Mouse (Mus musculus): Measurements from ENCODE around the gene Slc28a2.
"Not testable (repeated sequence)": the region's sequence is repeated elsewhere in the genome, so short reads cannot be mapped to it uniquely, and the experiment has no call there.

Slc28a2 gene

DNA sequence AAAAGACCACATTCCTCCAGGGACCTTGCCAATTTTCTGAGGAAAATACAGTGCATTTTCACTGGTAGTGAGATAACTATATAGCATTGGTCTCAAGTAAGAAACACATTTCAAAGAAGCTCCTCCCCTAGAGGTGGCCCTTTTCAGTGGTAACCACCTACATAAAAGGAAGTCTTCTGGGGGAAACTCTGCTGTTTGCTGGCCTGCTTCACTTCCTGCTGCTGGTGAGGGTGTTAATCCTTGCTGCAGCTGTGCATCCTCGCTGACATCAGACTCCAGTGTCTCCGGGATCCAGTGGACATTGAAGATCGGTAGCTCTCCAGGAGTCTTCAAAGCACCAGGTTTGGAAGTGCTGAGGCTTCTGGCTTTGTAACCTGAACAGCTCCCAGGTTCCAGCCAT, at the start of gene Slc28a2:
Slc28a2 (plus strand) TSS at position 278 of the 400 bp plus-strand sequence.
- DNase-seq (ENCODE audit: low read depth, low spot score) = peak; percentile 55

- peak; percentile 98 for DNase-seq (ENCODE audit: low read depth, low spot score)
These were observed 49.0 kb upstream of the Slc28a2 start for GRCm38 (mm10) chr2:122377215-122377674.

- peak; percentile 87 for DNase-seq (ENCODE audit: low read depth, low spot score)
These were observed 48.5 kb upstream of the Slc28a2 start for GRCm38 (mm10) chr2:122377751-122378246.

DNA sequence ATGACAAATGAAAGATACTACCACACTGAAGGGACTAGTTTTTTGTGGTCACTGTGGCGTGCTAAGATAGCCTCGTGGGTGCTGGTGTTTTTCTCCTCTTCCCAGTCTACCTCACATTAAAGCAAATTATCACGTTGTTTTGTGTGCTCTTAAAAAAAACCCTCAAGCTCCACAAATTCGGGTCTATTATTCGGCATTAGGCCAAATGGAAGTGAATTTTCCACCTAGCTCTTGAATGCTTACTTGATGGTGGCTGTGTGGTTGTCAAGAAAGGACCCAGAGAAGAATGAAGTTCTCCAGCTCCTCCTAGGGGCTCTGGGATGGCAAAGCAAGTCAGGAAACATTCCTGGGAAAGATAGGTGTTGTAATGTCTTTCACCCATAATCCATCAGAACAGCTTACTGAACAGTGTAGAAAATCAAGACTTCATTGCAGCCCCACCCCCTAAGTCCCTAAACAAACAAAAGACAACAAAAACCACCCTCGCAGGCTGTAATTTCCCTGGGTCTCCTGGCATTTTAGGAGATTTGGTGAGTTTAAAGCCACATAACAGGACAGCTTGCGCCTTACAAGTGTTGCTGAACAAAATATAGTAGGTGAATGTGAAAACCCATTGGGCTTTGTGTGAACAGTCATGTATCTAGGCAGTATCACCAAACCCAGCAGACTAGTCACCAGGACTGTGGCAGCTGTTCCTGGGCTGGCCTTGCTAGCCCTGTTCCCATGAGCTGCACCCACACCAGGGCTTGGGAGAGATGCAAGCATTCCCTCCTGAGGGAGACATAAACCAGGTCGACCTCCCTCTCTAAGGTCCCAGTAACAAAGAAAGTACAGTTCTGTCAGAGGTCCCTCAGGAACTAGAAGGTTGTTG, 47.6 kb upstream of the Slc28a2 start:
- DNase-seq (ENCODE audit: low read depth, low spot score) = peak; percentile 39

DNA sequence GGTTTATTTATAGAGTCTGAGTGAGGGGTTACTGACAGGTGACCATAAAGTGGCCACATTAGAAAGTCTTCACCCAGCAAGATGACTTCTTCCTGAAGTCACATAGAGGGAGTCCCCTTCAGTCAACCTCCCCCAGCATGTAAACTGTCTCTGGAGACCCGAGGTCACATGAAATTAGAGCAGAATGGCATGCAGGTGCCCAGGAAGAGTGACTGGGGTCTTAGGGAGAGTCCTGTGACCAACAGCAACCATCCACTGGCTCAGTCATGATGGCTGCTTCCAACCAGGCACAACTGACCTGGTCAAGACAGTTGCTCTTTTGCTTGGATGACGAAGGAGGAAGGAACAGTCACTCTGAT, 47.0 kb upstream of the Slc28a2 start:
- no peak for DNase-seq (ENCODE audit: low read depth, low spot score)

DNA sequence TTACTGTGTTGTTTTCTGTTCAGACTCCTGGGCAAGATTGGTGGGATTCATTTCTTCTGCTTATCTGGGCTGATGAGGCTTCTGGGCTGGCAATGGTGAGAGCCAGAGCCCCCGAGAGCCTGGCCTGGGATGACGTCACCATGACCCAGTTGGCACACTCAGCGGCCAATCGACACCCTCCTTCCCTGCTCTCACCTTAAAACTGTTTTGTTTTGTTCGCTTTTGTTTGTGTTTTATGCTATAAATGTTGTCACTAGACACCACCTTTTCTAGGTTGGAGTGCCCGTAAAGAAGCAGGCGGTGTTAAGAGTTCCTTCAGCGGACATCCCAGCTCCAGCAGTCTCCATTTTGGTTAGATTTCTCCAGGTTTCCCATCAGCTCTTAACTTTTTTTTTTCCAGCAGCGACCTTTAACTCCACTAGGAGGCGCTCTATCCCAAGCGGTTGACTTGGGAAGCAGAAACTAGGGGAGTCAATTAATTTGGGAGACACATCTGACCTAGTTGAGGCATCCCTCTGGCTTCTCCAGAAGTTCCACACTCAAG, 45.4 kb upstream of the Slc28a2 start:
- peak; percentile 79 for DNase-seq (ENCODE audit: low read depth, low spot score)

- no peak for DNase-seq (ENCODE audit: low read depth, low spot score)
These were observed 44.8 kb upstream of the Slc28a2 start for GRCm38 (mm10) chr2:122381329-122382103.

DNA sequence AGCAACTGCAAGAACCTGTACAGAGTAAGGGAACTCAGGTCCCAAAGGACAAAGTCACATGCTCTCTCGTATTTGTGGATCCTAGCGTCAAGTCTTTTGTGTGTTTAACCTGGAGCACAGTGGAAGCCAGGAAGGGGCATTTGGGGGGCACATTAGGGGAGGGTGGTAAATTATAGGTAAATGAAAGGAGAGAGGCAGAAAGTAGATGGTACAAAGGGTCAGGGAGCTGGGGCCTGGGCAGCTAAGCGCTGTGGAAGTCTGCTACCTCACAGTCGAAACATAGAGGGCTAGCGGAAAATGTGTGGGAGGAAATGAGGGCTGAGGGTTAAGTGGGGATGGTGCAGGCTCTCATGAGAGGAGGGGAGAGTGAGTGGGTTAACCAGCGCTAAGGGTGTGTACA, 44.2 kb upstream of the Slc28a2 start:
- DNase-seq (ENCODE audit: low read depth, low spot score) = no peak

- peak; percentile 60 for DNase-seq (ENCODE audit: low read depth, low spot score)
These were observed 41.2 kb upstream of the Slc28a2 start for GRCm38 (mm10) chr2:122385095-122385494.

DNA sequence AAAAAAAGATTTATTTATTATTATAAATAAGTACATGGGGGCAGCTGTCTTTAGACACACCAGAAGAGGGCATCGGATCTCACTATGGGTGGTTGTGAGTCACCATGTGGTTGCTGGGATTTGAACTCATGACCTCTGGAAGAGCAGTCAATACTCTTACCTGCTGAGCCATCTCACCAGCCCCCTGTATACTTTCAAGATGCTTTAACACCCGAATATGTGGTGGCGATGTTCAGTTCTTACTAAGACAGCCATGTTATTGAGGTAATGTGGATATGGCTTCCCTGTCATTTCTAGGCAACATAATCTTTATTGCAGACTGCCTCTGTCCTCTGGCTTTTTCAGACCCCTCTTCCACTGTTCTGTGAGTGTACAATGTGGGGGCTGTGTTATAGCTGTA, 39.1 kb upstream of the Slc28a2 start:
- not testable (repeated sequence) for DNase-seq (ENCODE audit: low read depth, low spot score)

GRCm38 (mm10) chr2:122396150-122396549, 30.1 kb upstream of the Slc28a2 start:
- DNase-seq (ENCODE audit: low read depth, low spot score) = no peak

DNA sequence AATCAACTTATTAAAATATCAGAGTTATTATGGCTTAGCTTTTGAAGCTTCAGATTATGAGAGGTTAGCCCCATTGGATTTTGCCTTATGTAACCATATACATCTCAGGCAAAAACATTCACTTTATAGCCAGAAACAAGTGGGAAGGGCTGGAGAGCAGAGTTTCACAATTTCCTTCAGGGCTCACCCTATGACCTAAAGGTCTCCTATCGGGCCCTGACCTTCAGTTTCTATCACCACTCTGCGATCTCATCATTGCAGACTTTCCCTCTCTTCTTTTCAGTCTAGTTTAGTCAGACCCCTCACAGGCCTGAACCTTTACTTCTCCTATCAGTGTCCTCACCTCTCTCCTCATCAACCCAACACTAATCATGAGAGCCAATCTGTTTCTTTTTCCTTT, 18.7 kb upstream of the Slc28a2 start:
- no peak for DNase-seq (ENCODE audit: low read depth, low spot score)

DNA sequence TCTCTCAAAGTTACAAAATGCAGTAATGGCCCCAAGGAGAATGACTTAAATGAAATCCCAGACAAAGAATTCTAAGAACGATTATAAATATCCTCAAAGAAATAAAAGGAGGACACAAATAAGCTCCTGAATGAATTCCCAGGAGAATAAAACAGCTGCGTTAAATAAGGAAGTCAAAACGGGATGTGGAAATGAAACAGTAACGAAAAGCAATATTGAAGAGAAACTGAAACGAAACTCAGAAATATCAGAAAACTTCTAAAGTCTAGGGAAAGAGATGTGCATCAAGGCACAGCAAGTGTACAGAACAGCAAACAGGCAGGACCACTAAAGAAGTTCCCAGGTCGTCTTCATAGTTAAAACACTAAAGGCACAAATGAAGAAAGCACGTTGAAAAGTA, 17.3 kb upstream of the Slc28a2 start:
- DNase-seq (ENCODE audit: low read depth, low spot score) = no peak

GRCm38 (mm10) chr2:122426645-122427044, 368 bp downstream of the Slc28a2 start:
- not testable (repeated sequence) for DNase-seq (ENCODE audit: low read depth, low spot score)

DNA sequence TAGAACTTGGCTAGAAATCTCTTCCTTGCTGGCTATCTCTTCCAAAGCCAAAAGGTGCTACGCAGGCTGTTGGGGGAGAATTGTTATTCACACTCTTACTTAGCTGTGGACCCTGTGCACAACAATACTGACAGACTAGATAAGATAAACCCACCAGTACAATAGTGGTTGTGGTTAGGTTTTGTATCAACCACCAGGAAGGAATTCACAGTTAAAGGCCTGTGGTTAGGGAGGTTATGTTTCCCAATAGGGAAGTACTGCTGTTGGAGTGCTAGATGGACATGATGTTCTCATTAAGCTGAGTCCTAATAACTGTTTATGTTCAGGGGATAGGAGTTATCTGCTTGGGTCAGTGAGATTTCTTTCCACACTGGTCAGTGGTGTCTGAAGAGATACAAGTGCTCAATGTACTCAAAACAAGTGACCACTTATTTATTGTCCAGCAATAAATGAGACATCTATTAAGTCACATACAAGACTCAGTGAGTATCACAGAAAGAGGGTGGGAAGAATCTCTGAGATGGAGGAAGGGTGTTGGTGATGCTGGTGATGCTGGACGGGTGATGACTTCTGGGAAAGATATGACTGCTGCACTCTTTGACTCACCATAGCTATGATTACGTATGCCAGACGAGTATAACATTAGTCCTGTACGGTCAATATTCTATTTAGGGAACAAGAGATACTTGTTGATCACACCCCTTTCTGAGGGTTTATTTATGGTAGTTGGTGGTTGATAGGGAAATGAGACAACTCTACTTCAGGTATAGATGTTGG, 12.6 kb downstream of the Slc28a2 start:
- not testable (repeated sequence) for DNase-seq (ENCODE audit: low read depth, low spot score)

DNA sequence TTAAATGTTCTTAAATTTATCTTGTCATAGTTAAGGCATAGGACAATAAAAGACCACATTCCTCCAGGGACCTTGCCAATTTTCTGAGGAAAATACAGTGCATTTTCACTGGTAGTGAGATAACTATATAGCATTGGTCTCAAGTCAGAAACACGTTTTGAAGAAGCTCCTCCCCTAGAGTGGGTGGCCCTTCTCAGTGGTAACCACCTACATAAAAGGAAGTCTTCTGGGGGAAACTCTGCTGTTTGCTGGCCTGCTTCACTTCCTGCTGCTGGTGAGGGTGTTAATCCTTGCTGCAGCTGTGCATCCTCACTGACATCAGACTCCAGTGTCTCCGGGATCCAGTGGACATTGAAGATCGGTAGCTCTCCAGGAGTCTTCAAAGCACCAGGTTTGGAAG, 14.2 kb downstream of the Slc28a2 start:
- not testable (repeated sequence) for DNase-seq (ENCODE audit: low read depth, low spot score)

- peak; percentile 11 for DNase-seq (ENCODE audit: low read depth, low spot score)
These were observed 15.0 kb downstream of the Slc28a2 start for GRCm38 (mm10) chr2:122441000-122441933.

DNA sequence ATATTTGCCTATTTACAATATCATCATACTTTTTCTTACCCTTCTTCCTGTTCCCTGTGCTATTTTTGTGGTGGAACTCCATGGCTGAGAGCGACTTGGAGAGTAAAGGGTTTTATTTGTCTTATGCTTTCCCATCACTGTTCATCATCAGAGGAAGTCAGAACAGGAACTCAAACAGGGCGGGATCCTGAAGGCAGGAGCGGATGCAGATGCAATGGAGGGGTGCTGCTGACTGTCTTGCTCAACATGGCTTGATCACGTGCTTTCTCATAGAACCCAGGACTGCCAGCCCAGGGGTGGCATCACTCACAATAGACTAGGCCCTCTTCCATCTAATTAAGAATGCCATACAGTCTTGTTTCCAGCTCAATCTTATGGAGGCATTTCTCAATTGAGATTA, 24.1 kb downstream of the Slc28a2 start:
- DNase-seq (ENCODE audit: low read depth, low spot score) = no peak

- DNase-seq (ENCODE audit: low read depth, low spot score) = no peak
These were observed 26.1 kb downstream of the Slc28a2 start for GRCm38 (mm10) chr2:122452426-122452825.

- DNase-seq (ENCODE audit: low read depth, low spot score) = peak; percentile 63
These were observed 40.6 kb downstream of the Slc28a2 start for GRCm38 (mm10) chr2:122466901-122467300.

All from CD4-positive, CD25-positive, alpha-beta regulatory T cell, adult 2 months (primary cell).